Mouse (Mus musculus) embryonic fibroblast, embryonic 13.5 days (primary cell): ENCODE measurements around the gene Ptprz1.

Experiments used
- CTCF ChIP-seq: IDR thresholded peaks from 2 replicates; pipeline ENCODE4 v1.5.1; 2011; ENCODE audit warnings: mild to moderate bottlenecking, control low read depth, low read length, moderate library complexity, borderline replicate concordance; ENCODE audit not compliant: insufficient read depth
- POLR2A ChIP-seq: IDR thresholded peaks from 2 replicates; pipeline ENCODE4 v1.6.1; 2011; ENCODE audit warnings: low read depth, mild to moderate bottlenecking, control low read depth, low read length, moderate library complexity

DNA sequence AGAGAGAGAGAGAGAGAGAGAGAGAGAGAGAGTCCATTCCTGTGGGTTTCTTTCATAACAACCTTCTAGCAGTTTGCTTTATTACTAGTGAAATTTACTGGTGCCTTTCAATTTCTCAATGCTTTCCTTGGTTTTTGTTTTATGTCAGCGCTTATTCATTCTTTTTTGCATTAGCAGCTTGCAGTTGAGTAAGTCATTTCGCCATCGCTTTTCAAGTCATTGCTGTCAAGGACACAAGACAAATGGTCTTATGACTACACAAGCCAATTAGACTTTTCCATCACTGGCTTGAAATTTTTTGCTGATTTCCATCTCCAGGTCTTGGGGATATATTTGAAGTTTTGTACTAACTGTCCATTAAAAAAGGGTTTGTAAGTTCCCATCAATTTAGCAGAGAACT, 68.9 kb downstream of the Ptprz1 start:
- TF ChIP-seq POLR2A (no peak), CTCF (no peak)
